Comparison of ENCODE assay signal across 8 mouse cellular contexts in the genomic region with DNA sequence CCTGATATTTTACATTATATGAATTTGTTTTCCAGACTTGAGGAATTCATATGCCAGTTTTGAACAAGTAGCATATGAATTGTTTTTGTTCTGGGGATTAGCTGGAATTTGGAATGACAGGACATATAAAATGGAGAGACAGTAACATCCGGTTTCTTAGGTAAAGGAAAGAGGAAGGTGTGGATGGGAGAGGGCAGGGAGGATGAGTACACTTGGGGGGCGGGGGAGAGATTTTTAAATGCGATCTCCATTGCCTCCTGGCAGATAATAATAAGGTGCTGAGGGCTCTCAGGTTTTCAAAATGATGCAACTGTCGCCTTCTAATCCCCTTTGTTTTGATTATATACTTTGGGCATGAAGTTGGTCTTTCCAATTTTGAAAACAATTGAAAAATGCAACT. TPM values are rescaled to one million over a fixed set of nuclear protein-coding genes. Genes with fewer than 3 reads are reported as not detected.
A peak's percentile ranks its signal among the peaks of the same experiment; 100 is the strongest.
DNase-seq lines count a peak whose midpoint lies in the region; ATAC-seq and TF ChIP-seq lines count a peak whose summit lies in the region.

No protein-coding gene starts in this region.

- H3K27ac ChIP-seq in lung, embryonic 14.5 days (ENCODE audit: low read depth): no peak overlapping the region
- no peak overlapping the region for H3K27ac ChIP-seq in forebrain, embryonic 10.5 days
- H3K27ac ChIP-seq in limb, embryonic 11.5 days (replicated peaks; ENCODE audit: low read depth, low read length): no peak overlapping the region
- no peak overlapping the region for H3K27ac ChIP-seq in neural tube, embryonic 14.5 days (ENCODE audit: low read depth, low read length)
- H3K27ac ChIP-seq in cerebellum, adult 2 months (ENCODE audit: insufficient read depth, low read length): no peak overlapping the region

- no peak for TF ChIP-seq POLR2A in cerebellum, adult 2 months (IDR thresholded peaks at IDR 0.05; ENCODE audit: borderline replicate concordance, insufficient read depth, low read length)

- H3K27me3 ChIP-seq in lung, embryonic 14.5 days (ENCODE audit: insufficient read depth, low read length): no peaks in the 10 kb centered on the region
- no peaks in the 10 kb centered on the region for H3K27me3 ChIP-seq in forebrain, embryonic 10.5 days (ENCODE audit: poor library complexity, severe bottlenecking)
- H3K27me3 ChIP-seq in limb, embryonic 11.5 days (ENCODE audit: control insufficient read depth, insufficient read depth, low read length): no peaks in the 10 kb centered on the region
- H3K27me3 ChIP-seq in neural tube, embryonic 14.5 days (ENCODE audit: control insufficient read depth, insufficient read depth, low read length): no peaks in the 10 kb centered on the region
- H3K27me3 ChIP-seq in cerebellum, adult 2 months (ENCODE audit: control insufficient read depth, insufficient read depth, low read length): no peaks in the 10 kb centered on the region

- no peak for DNase-seq in lung, embryonic 14.5 days
- DNase-seq in lung, postnatal 4 days: no peak
- no peak for DNase-seq in forebrain, embryonic 10.5 days (ENCODE audit: extremely low spot score, low spot score)
- no peak for DNase-seq in limb, embryonic 11.5 days (ENCODE audit: low spot score)
- DNase-seq in urinary bladder, postnatal 25 days (ENCODE audit: low spot score): no peak
- no peak for DNase-seq in urinary bladder, adult 18-20 months (ENCODE audit: low spot score in 2 of 2)
- no peak for DNase-seq in cerebellum, adult 2 months

- 10% methylated on average over 4 of the region's 4 CpGs for WGBS in lung, embryonic 14.5 days
- WGBS in forebrain, embryonic 10.5 days: 16% methylated on average over 4 of the region's 4 CpGs
- 15% methylated on average over 4 of the region's 4 CpGs for WGBS in limb, embryonic 11.5 days
- WGBS in neural tube, embryonic 14.5 days: 16% methylated on average over 4 of the region's 4 CpGs
- whole genome bisulfite sequencing in cerebellum, adult 2 months: 37% methylated on average over 4 of the region's 4 CpGs

- H3K4me2 ChIP-seq in lung, embryonic 14.5 days: peak overlapping the region; percentile 61
- peak overlapping the region; percentile 39 for H3K4me2 ChIP-seq in limb, embryonic 11.5 days (ENCODE audit: low read depth, severe bottlenecking)
- peak overlapping the region; percentile 51 for H3K4me2 ChIP-seq in neural tube, embryonic 14.5 days (ENCODE audit: low read depth, low read length)

- H3K9me3 ChIP-seq in lung, embryonic 14.5 days (ENCODE audit: low read depth, low read length): no peaks in the 10 kb centered on the region
- no peaks in the 10 kb centered on the region for H3K9me3 ChIP-seq in forebrain, embryonic 10.5 days
- H3K9me3 ChIP-seq in limb, embryonic 11.5 days (ENCODE audit: control insufficient read depth, low read length): no peaks in the 10 kb centered on the region
- no peaks in the 10 kb centered on the region for H3K9me3 ChIP-seq in neural tube, embryonic 14.5 days (ENCODE audit: control insufficient read depth, low read length)

- H3K36me3 ChIP-seq in lung, embryonic 14.5 days (ENCODE audit: insufficient read depth): no peaks in the 10 kb centered on the region
- no peaks in the 10 kb centered on the region for H3K36me3 ChIP-seq in forebrain, embryonic 10.5 days (replicated peaks)
- H3K36me3 ChIP-seq in limb, embryonic 11.5 days (ENCODE audit: control insufficient read depth, insufficient read depth, low read length): no peaks in the 10 kb centered on the region
- no peaks in the 10 kb centered on the region for H3K36me3 ChIP-seq in neural tube, embryonic 14.5 days (ENCODE audit: control insufficient read depth, insufficient read depth, low read length)

- no peak for TF ChIP-seq CTCF in lung, embryonic 14.5 days (IDR thresholded peaks at IDR 0.05; ENCODE audit: low read depth)
- no peak for TF ChIP-seq CTCF in cerebellum, adult 2 months (IDR thresholded peaks at IDR 0.05; ENCODE audit: borderline replicate concordance, insufficient read depth, low read depth, low read length)

- H3K9ac ChIP-seq in lung, embryonic 14.5 days: peak overlapping the region; percentile 47
- H3K9ac ChIP-seq in limb, embryonic 11.5 days (ENCODE audit: low read length): no peak overlapping the region
- no peak overlapping the region for H3K9ac ChIP-seq in neural tube, embryonic 14.5 days (replicated peaks; ENCODE audit: low read depth, low read length)

- 0 out of 2 replicates have a peak, but pooled peaks cover 3% of the 10 kb centered on the region for H3K4me1 ChIP-seq in lung, embryonic 14.5 days (ENCODE audit: insufficient read depth)
- H3K4me1 ChIP-seq in forebrain, embryonic 10.5 days: peaks cover 35% of the 10 kb centered on the region
- no peaks in the 10 kb centered on the region for H3K4me1 ChIP-seq in limb, embryonic 11.5 days (ENCODE audit: control insufficient read depth, insufficient read depth, low read length)
- no peaks in the 10 kb centered on the region for H3K4me1 ChIP-seq in neural tube, embryonic 14.5 days (ENCODE audit: control insufficient read depth, insufficient read depth, low read length)
- no peaks in the 10 kb centered on the region for H3K4me1 ChIP-seq in cerebellum, adult 2 months (ENCODE audit: control insufficient read depth, insufficient read depth, low read length)

- H3K4me3 ChIP-seq in lung, embryonic 14.5 days (ENCODE audit: low read depth, low read length): peak overlapping the region; percentile 37
- peak overlapping the region; percentile 69 for H3K4me3 ChIP-seq in forebrain, embryonic 10.5 days
- peak overlapping the region; percentile 25 for H3K4me3 ChIP-seq in limb, embryonic 11.5 days (ENCODE audit: low read depth, low read length)
- H3K4me3 ChIP-seq in neural tube, embryonic 14.5 days (ENCODE audit: low read depth, low read length): peak overlapping the region; percentile 20
- H3K4me3 ChIP-seq in cerebellum, adult 2 months (replicated peaks; ENCODE audit: insufficient read depth, low read depth, low read length): no peak overlapping the region

- ATAC-seq in lung, embryonic 14.5 days (ENCODE audit: insufficient read depth): no peak
- no peak for ATAC-seq in limb, embryonic 11.5 days (ENCODE audit: insufficient number of reproducible peaks, low FRiP score, low TSS enrichment, low read depth)
- ATAC-seq in neural tube, embryonic 14.5 days (ENCODE audit: low read depth): no peak

RNA-seq across cellular contexts. Expression of gene Abt1, which starts 11.6 kb away (rescaled TPM):
- 12.7 and 13.5 TPM in 2 replicates for polyA plus RNA-seq in lung, embryonic 14.5 days (2014; fragmentation: Nextera tagmentation; extraction: Ambion mirVana)
- polyA plus RNA-seq in forebrain, embryonic 10.5 days (2016; fragmentation: Nextera tagmentation; extraction: Ambion mirVana): 15.3 and 15.5 TPM in 2 replicates
- 16.3 and 17.4 TPM in 2 replicates for polyA plus RNA-seq in limb, embryonic 11.5 days (2014; fragmentation: Nextera tagmentation; extraction: Ambion mirVana)
- polyA plus RNA-seq in neural tube, embryonic 14.5 days (2014; fragmentation: Nextera tagmentation; extraction: Ambion mirVana): 8.8 and 9.5 TPM in 2 replicates
- polyA plus RNA-seq in cerebellum, adult 2 months (2012; rRNA removed): 9.8 and 10.7 TPM in 2 replicates

RNA-seq across cellular contexts. Expression of gene Btn1a1, which starts 30.5 kb away (rescaled TPM):
- 0.07 and 0.18 TPM in 2 replicates for polyA plus RNA-seq in lung, embryonic 14.5 days (2014; fragmentation: Nextera tagmentation; extraction: Ambion mirVana)
- 0.09 TPM in 1 of 2 replicates, not detected in the other for polyA plus RNA-seq in forebrain, embryonic 10.5 days (2016; fragmentation: Nextera tagmentation; extraction: Ambion mirVana)
- not detected in 2 replicates for polyA plus RNA-seq in limb, embryonic 11.5 days (2014; fragmentation: Nextera tagmentation; extraction: Ambion mirVana)
- polyA plus RNA-seq in neural tube, embryonic 14.5 days (2014; fragmentation: Nextera tagmentation; extraction: Ambion mirVana): 0.17 TPM in 1 of 2 replicates, not detected in the other
- 0.21 and 0.32 TPM in 2 replicates for polyA plus RNA-seq in cerebellum, adult 2 months (2012; rRNA removed)

RNA-seq across cellular contexts. Expression of gene Btn2a2, which starts 53.4 kb away (rescaled TPM):
- 0.63 and 0.73 TPM in 2 replicates for polyA plus RNA-seq in lung, embryonic 14.5 days (2014; fragmentation: Nextera tagmentation; extraction: Ambion mirVana)
- polyA plus RNA-seq in forebrain, embryonic 10.5 days (2016; fragmentation: Nextera tagmentation; extraction: Ambion mirVana): 0.52 and 0.54 TPM in 2 replicates
- polyA plus RNA-seq in limb, embryonic 11.5 days (2014; fragmentation: Nextera tagmentation; extraction: Ambion mirVana): 1.3 and 2.2 TPM in 2 replicates
- polyA plus RNA-seq in neural tube, embryonic 14.5 days (2014; fragmentation: Nextera tagmentation; extraction: Ambion mirVana): not detected in 2 replicates
- polyA plus RNA-seq in cerebellum, adult 2 months (2012; rRNA removed): 0.20 and 0.21 TPM in 2 replicates
